Mouse (Mus musculus) CH12.LX (cell line): Measurements from ENCODE around the gene Cep164.

ENCODE experiments used
- CTCF ChIP-seq, 2 experiments: IDR thresholded peaks in 1 of 2; conservative IDR thresholded peaks in 1 of 2; 2 replicates each; pipeline ENCODE4 v1.5.1; 2011 to 2012; ENCODE audit warnings: low read depth in 2 of 2, low read length in 2 of 2, improper control_type of control experiment in 1 of 2, inconsistent platforms in 1 of 2, mild to moderate bottlenecking in 1 of 2, moderate library complexity in 1 of 2
- EP300 ChIP-seq: IDR thresholded peaks from 2 replicates; pipeline ENCODE4 v1.6.1; 2011; ENCODE audit warnings: low read length, improper control_type of control experiment
- MAZ ChIP-seq: IDR thresholded peaks from 2 replicates; pipeline ENCODE4 v1.6.1; 2012; ENCODE audit warnings: low read depth, mild to moderate bottlenecking, inconsistent platforms, low read length, improper control_type of control experiment, moderate library complexity
- NELFE ChIP-seq: IDR thresholded peaks from 2 replicates; pipeline ENCODE4 v1.6.1; 2011; ENCODE audit warnings: low read depth, low read length, improper control_type of control experiment
- TBP ChIP-seq: conservative IDR thresholded peaks from 2 replicates; pipeline ENCODE4 v1.6.1; 2011; ENCODE audit warnings: low read depth, low read length, improper control_type of control experiment
- USF1 ChIP-seq: IDR thresholded peaks from 2 replicates; pipeline ENCODE4 v1.6.1; 2014; ENCODE audit warnings: low read depth, mild to moderate bottlenecking, inconsistent platforms, low read length, improper control_type of control experiment

- TF ChIP-seq TBP (no peak), EP300 (no peak), CTCF (conservative IDR thresholded peaks at IDR 0.05 in 1 of 2, IDR thresholded peaks at IDR 0.05 in 1 of 2; ENCODE audit: low read depth in 2 of 2, low read length in 2 of 2) (no peak), MAZ (no peak), USF1 (no peak), NELFE (no peak)
These were observed 22.2 kb upstream of the Cep164 start for GRCm38 (mm10) chr9:45850528-45851155.
